18 mouse cellular contexts compared by ENCODE assay signal in the genomic region with DNA sequence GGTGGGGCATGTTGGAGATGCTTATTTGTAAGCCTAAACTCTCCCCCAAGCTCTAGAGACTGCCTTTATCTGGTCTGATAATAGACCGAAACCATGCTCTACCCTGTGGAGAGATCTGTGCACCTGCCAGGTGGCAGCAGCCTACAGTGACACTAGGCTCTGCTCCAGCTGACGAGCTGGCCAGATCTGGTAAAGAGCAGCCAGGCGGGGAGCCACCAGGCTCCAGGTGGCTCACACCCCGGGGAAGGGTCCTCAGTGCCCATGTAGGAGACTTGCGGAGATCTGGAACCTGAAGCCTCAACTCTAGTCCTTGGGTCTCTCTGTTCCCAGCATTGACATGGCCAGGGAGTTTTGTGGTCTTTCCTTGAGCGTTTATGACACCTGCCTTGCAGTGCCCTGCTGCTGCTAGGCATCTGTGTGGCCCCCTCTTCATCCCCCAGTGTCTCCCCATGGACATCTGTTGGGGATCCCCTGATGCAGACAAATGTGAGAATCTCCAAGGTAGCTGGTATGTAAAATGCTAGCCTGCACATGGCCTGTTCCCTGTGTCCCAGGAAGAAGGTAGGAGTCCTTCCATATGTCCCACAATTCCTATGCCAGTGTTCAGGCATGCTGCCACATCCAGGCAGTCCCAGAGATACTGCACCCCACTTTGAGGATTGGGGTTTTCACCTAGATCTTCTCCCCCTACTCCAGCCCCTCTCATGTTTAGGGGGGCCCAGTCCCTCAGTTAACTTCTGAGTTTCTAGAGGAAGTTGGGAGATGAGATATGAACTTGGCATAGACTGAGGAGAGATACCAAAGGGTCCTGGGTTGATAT. TPM values are rescaled to one million over a fixed set of nuclear protein-coding genes. Genes with fewer than 3 reads are reported as not detected.
DNase-seq lines count a peak whose midpoint lies in the region; ATAC-seq and TF ChIP-seq lines count a peak whose summit lies in the region.
"Had no signal": no experiment of that assay in that cellular context is flagged by ENCODE, and none has a peak within 500 bp of the region (broad histone marks: within the 10 kb centered on the region; RNA-seq: fewer than 3 reads in every experiment).

No protein-coding gene starts in this region.

- no peak for TF ChIP-seq CTCF in lung, postnatal 0 days (IDR thresholded peaks at IDR 0.05)
- TF ChIP-seq CTCF in cerebellum, adult 2 months (IDR thresholded peaks at IDR 0.05; ENCODE audit: borderline replicate concordance, insufficient read depth, low read depth, low read length), result no peak

- H3K9me3 ChIP-seq in kidney, embryonic 14.5 days (ENCODE audit: control insufficient read depth, low read length), result no peaks in the 10 kb centered on the region
- no peaks in the 10 kb centered on the region for H3K9me3 ChIP-seq in lung, postnatal 0 days (ENCODE audit: low read length)
- H3K9me3 ChIP-seq: heart, embryonic 15.5 days; hindbrain, embryonic 13.5 days had no signal

- no peaks in the 10 kb centered on the region for H3K36me3 ChIP-seq in kidney, embryonic 14.5 days (ENCODE audit: control insufficient read depth, insufficient read depth, low read length)
- no peaks in the 10 kb centered on the region for H3K36me3 ChIP-seq in lung, postnatal 0 days (ENCODE audit: insufficient read depth, low read length)
- H3K36me3 ChIP-seq: heart, embryonic 15.5 days; hindbrain, embryonic 13.5 days had no signal

- H3K4me3 ChIP-seq in kidney, embryonic 14.5 days (ENCODE audit: low read length), result no peak overlapping the region
- H3K4me3 ChIP-seq in lung, postnatal 0 days (ENCODE audit: low read depth, low read length), result no peak overlapping the region
- no peak overlapping the region for H3K4me3 ChIP-seq in cerebellum, adult 2 months (replicated peaks; ENCODE audit: insufficient read depth, low read depth, low read length)
- H3K4me3 ChIP-seq: heart, embryonic 15.5 days; hindbrain, embryonic 13.5 days; left cerebral cortex, adult 2 months had no signal

- no peak for TF ChIP-seq POLR2A in cerebellum, adult 2 months (IDR thresholded peaks at IDR 0.05; ENCODE audit: borderline replicate concordance, insufficient read depth, low read length)

- H3K4me2 ChIP-seq in kidney, embryonic 14.5 days (replicated peaks; ENCODE audit: low read depth, low read length), result no peak overlapping the region
- no peak overlapping the region for H3K4me2 ChIP-seq in lung, postnatal 0 days (replicated peaks; ENCODE audit: low read depth, low read length)
- H3K4me2 ChIP-seq: heart, embryonic 15.5 days; hindbrain, embryonic 13.5 days had no signal

- no peak for TF ChIP-seq EP300 in lung, postnatal 0 days (IDR thresholded peaks at IDR 0.05)

- H3K4me1 ChIP-seq in kidney, embryonic 14.5 days (ENCODE audit: control insufficient read depth, insufficient read depth, low read length), result peaks cover 24% of the 10 kb centered on the region
- H3K4me1 ChIP-seq in lung, postnatal 0 days (ENCODE audit: insufficient read depth, low read depth, low read length), result peaks cover 17% of the 10 kb centered on the region; the same call in 1 of the 2 replicates
- peaks cover 28% of the 10 kb centered on the region for H3K4me1 ChIP-seq in cerebellum, adult 2 months (ENCODE audit: control insufficient read depth, insufficient read depth, low read length)

- no peak for ATAC-seq in kidney, embryonic 14.5 days (ENCODE audit: low FRiP score, low TSS enrichment)
- no peak for ATAC-seq in lung, postnatal 0 days
- ATAC-seq in megakaryocyte progenitor cell, adult 5-6 weeks (replicated peaks; ENCODE audit: poor library complexity), result no peak

- 72% methylated on average over 6 of the region's 6 CpGs for WGBS in kidney, embryonic 14.5 days
- 84% methylated on average over 6 of the region's 6 CpGs for WGBS in lung, postnatal 0 days
- WGBS in cerebellum, adult 2 months, result 15% methylated on average over 6 of the region's 6 CpGs

- peak overlapping the region; percentile 24; the same call in 1 of the 2 replicates for H3K27ac ChIP-seq in kidney, embryonic 14.5 days (ENCODE audit: low read depth, low read length)
- peak overlapping the region; percentile 52 for H3K27ac ChIP-seq in lung, postnatal 0 days (ENCODE audit: low read length)
- no peak overlapping the region for H3K27ac ChIP-seq in cerebellum, adult 2 months (ENCODE audit: insufficient read depth, low read length)
- H3K27ac ChIP-seq: hindbrain, embryonic 13.5 days; left cerebral cortex, adult 2 months; liver, embryonic 14.5 days had no signal

- no peak overlapping the region for H3K9ac ChIP-seq in kidney, embryonic 14.5 days (ENCODE audit: low read depth, low read length)
- no peak overlapping the region for H3K9ac ChIP-seq in lung, postnatal 0 days (replicated peaks; ENCODE audit: low read depth)
- H3K9ac ChIP-seq: heart, embryonic 15.5 days; hindbrain, embryonic 13.5 days; liver, embryonic 14.5 days had no signal

- H3K27me3 ChIP-seq in kidney, embryonic 14.5 days (ENCODE audit: control insufficient read depth, insufficient read depth, low read length), result no peaks in the 10 kb centered on the region
- H3K27me3 ChIP-seq in lung, postnatal 0 days (replicated peaks; ENCODE audit: insufficient read depth, low read length), result no peaks in the 10 kb centered on the region
- no peaks in the 10 kb centered on the region for H3K27me3 ChIP-seq in cerebellum, adult 2 months (ENCODE audit: control insufficient read depth, insufficient read depth, low read length)

- no peak for DNase-seq in kidney, adult 11 months
- DNase-seq in lung, postnatal 0 days (ENCODE audit: low spot score), result no peak
- no peak for DNase-seq in lung, postnatal 10 days
- DNase-seq in cerebellum, adult 2 months, result peak; percentile 74 to 84
- DNase-seq in layer of hippocampus, adult 9-11 months, result peak; percentile 66
- no peak for DNase-seq in adrenal gland, postnatal 36 days
- DNase-seq: adrenal gland, adult 8-10 months; lung, postnatal 4 days; midbrain, embryonic 14.5 days; thymus, postnatal 25 days had no signal

RNA-seq across cellular contexts. Expression of a gene that starts 6.2 kb away (rescaled TPM):
- polyA plus RNA-seq in kidney, embryonic 14.5 days (2014; fragmentation: Nextera tagmentation; extraction: Ambion mirVana), result 2.4 and 3.6 TPM in 2 replicates
- polyA plus RNA-seq in lung, postnatal 0 days (2015; fragmentation: Nextera tagmentation; extraction: Ambion mirVana), result 19.6 and 26.3 TPM in 2 replicates
- 0.05 and 0.30 TPM in 2 replicates for polyA plus RNA-seq in cerebellum, adult 2 months (2012; rRNA removed)
- 1.8 and 3.1 TPM in 2 replicates for total RNA-seq in megakaryocyte progenitor cell, adult 5-6 weeks (2015)
- total RNA-seq in megakaryocyte progenitor cell, adult 5-6 weeks (2017), result 0.57 and 0.83 TPM in 2 replicates
- 1 to 10 TPM; 1.4 to 2.0 TPM for total RNA-seq in adrenal gland, postnatal 36 days (2021)
- polyA plus RNA-seq: embryonic facial prominence, embryonic 11.5 days; limb, embryonic 11.5 days; midbrain, embryonic 14.5 days had no signal

RNA-seq across cellular contexts. Expression of a gene that starts 34.7 kb away (rescaled TPM):
- 34.6 and 44.0 TPM in 2 replicates for polyA plus RNA-seq in kidney, embryonic 14.5 days (2014; fragmentation: Nextera tagmentation; extraction: Ambion mirVana)
- polyA plus RNA-seq in lung, postnatal 0 days (2015; fragmentation: Nextera tagmentation; extraction: Ambion mirVana), result 430 and 463 TPM in 2 replicates
- polyA plus RNA-seq in cerebellum, adult 2 months (2012; rRNA removed), result 0.33 and 0.36 TPM in 2 replicates
- total RNA-seq in megakaryocyte progenitor cell, adult 5-6 weeks (2015), result 1.1 TPM in 1 of 2 replicates, not detected in the other
- not detected in 2 replicates for total RNA-seq in megakaryocyte progenitor cell, adult 5-6 weeks (2017)
- total RNA-seq in adrenal gland, postnatal 36 days (2021), result 1 to 10 TPM in 1 of 2 experiments, under 1 TPM in 1; 0.89 to 1.8 TPM

Comparison
In these comparisons a context has a peak if more than half of its experiments do, and no peak if none do; other contexts are left out.
1. DNase-seq: peak in cerebellum, adult 2 months (2 of 2) and layer of hippocampus, adult 9-11 months (single experiment); none in kidney, adult 11 months (single experiment), lung, postnatal 0 days (single experiment), lung, postnatal 10 days (single experiment) and adrenal gland, postnatal 36 days (0 of 2).
2. RNA of a gene that starts 34.7 kb away (polyA plus RNA-seq): 430 to 463 TPM in lung, postnatal 0 days and 34.6 to 44.0 TPM in kidney, embryonic 14.5 days; 0.33 to 0.36 TPM in cerebellum, adult 2 months; every median in the first group is over 10 times any median in the second.